23 mouse cellular contexts compared by ENCODE assay signal in genomic region chr5:127297461-127297860, GRCm38 (mm10). TPM values are rescaled to one million over a fixed set of nuclear protein-coding genes. Genes with fewer than 3 reads are reported as not detected.
DNase-seq lines count a peak whose midpoint lies in the region; ATAC-seq lines count a peak whose summit lies in the region.
"Had no signal": no experiment of that assay in that cellular context is flagged by ENCODE, and none has a peak within 500 bp of the region (broad histone marks: within the 10 kb centered on the region; RNA-seq: fewer than 3 reads in every experiment).

No protein-coding gene starts in this region.

- peak; percentile 58 for ATAC-seq in midbrain, embryonic 11.5 days (ENCODE audit: low FRiP score)
- ATAC-seq in midbrain, embryonic 13.5 days = no peak
- ATAC-seq: CD4-positive, CD25-positive, alpha-beta regulatory T cell, adult 4 months; forebrain, embryonic 14.5 days had no signal

- no peaks in the 10 kb centered on the region; the same call in 1 of the 2 replicates for H3K9me3 ChIP-seq in midbrain, embryonic 11.5 days (ENCODE audit: control insufficient read depth, low read length)
- no peaks in the 10 kb centered on the region for H3K9me3 ChIP-seq in midbrain, embryonic 13.5 days
- H3K9me3 ChIP-seq in limb, embryonic 10.5 days (replicated peaks) = no peaks in the 10 kb centered on the region
- H3K9me3 ChIP-seq: heart, embryonic 15.5 days; hindbrain, embryonic 15.5 days had no signal

- H3K27ac ChIP-seq in midbrain, embryonic 11.5 days (ENCODE audit: low read depth, low read length) = peak overlapping the region; percentile 23
- H3K27ac ChIP-seq in midbrain, embryonic 13.5 days = no peak overlapping the region
- H3K27ac ChIP-seq in limb, embryonic 10.5 days = peak overlapping the region; percentile 31; the same call in 1 of the 2 replicates
- H3K27ac ChIP-seq: heart, embryonic 15.5 days; hindbrain, embryonic 15.5 days had no signal

- 5% methylated on average over 5 of the region's 5 CpGs for WGBS in midbrain, embryonic 11.5 days
- 10% methylated on average over 5 of the region's 5 CpGs for WGBS in midbrain, embryonic 13.5 days
- 40% methylated on average over 5 of the region's 5 CpGs for WGBS in limb, embryonic 10.5 days

- H3K4me3 ChIP-seq in midbrain, embryonic 11.5 days (ENCODE audit: low read depth, low read length) = no peak overlapping the region
- no peak overlapping the region for H3K4me3 ChIP-seq in midbrain, embryonic 13.5 days (replicated peaks)
- H3K4me3 ChIP-seq in limb, embryonic 10.5 days = no peak overlapping the region
- H3K4me3 ChIP-seq: heart, embryonic 12.5 days; heart, embryonic 15.5 days; hindbrain, embryonic 15.5 days had no signal

- DNase-seq in heart, adult 11 months = peak; percentile 71
- DNase-seq in heart, adult 8-10 months (ENCODE audit: low spot score) = no peak
- peak; percentile 91 for DNase-seq in midbrain, embryonic 11.5 days (ENCODE audit: low spot score, missing footprints)
- DNase-seq in limb, embryonic 10.5 days (ENCODE audit: low spot score) = no peak
- no peak for DNase-seq in gastrocnemius, postnatal 10 days
- DNase-seq: adrenal gland, adult 2 months; adrenal gland, postnatal 14 days; cerebellum, adult 11 months; cerebellum, adult 2 months; cerebellum, adult 9-11 months; cerebellum, postnatal 25 days; gastrocnemius, postnatal 36 days; heart, postnatal 10 days; heart, postnatal 36 days had no signal

- peaks cover 40% of the 10 kb centered on the region for H3K4me1 ChIP-seq in midbrain, embryonic 11.5 days (ENCODE audit: control insufficient read depth, insufficient read depth, low read length)
- H3K4me1 ChIP-seq in midbrain, embryonic 13.5 days (replicated peaks) = peaks cover 45% of the 10 kb centered on the region
- peaks cover 67% of the 10 kb centered on the region for H3K4me1 ChIP-seq in limb, embryonic 10.5 days

- no peaks in the 10 kb centered on the region for H3K27me3 ChIP-seq in midbrain, embryonic 11.5 days (ENCODE audit: control insufficient read depth, insufficient read depth, low read length)
- H3K27me3 ChIP-seq in midbrain, embryonic 13.5 days = no peaks in the 10 kb centered on the region
- H3K27me3 ChIP-seq in limb, embryonic 10.5 days (ENCODE audit: low read depth, poor library complexity, severe bottlenecking) = no peaks in the 10 kb centered on the region
- H3K27me3 ChIP-seq: heart, embryonic 12.5 days; heart, embryonic 15.5 days; hindbrain, embryonic 15.5 days had no signal

- H3K9ac ChIP-seq in midbrain, embryonic 11.5 days (ENCODE audit: low read length) = no peak overlapping the region
- no peak overlapping the region for H3K9ac ChIP-seq in midbrain, embryonic 13.5 days (replicated peaks)
- H3K9ac ChIP-seq: heart, embryonic 12.5 days; heart, embryonic 15.5 days; hindbrain, embryonic 15.5 days had no signal

- H3K4me2 ChIP-seq in midbrain, embryonic 11.5 days = no peak overlapping the region
- no peak overlapping the region for H3K4me2 ChIP-seq in midbrain, embryonic 13.5 days (replicated peaks)
- H3K4me2 ChIP-seq: heart, embryonic 12.5 days; heart, embryonic 15.5 days; hindbrain, embryonic 15.5 days had no signal

- no peaks in the 10 kb centered on the region for H3K36me3 ChIP-seq in midbrain, embryonic 11.5 days (ENCODE audit: control insufficient read depth, insufficient read depth, low read length)
- H3K36me3 ChIP-seq in midbrain, embryonic 13.5 days = no peaks in the 10 kb centered on the region
- peaks cover 20% of the 10 kb centered on the region; the same call in 1 of the 2 replicates for H3K36me3 ChIP-seq in limb, embryonic 10.5 days
- H3K36me3 ChIP-seq: heart, embryonic 12.5 days; heart, embryonic 15.5 days; hindbrain, embryonic 15.5 days had no signal

RNA-seq across cellular contexts. Expression of gene Tmem132c, which starts 55.9 kb away (rescaled TPM):
- under 1 TPM; 0.06 to 0.30 (median 0.20) TPM for total RNA-seq in heart, adult 8-10 months (2022)
- 15.0 and 16.3 TPM in 2 replicates for polyA plus RNA-seq in midbrain, embryonic 11.5 days (2014; fragmentation: Nextera tagmentation; extraction: Ambion mirVana)
- polyA plus RNA-seq in midbrain, embryonic 13.5 days (2015; fragmentation: Nextera tagmentation; extraction: Ambion mirVana) = 10.1 and 11.2 TPM in 2 replicates
- polyA plus RNA-seq in limb, embryonic 10.5 days (2016; fragmentation: Nextera tagmentation; extraction: Ambion mirVana) = 40.4 and 44.7 TPM in 2 replicates
- total RNA-seq in gastrocnemius, postnatal 10 days (2021) = under 1 TPM; 0.68 to 0.97 TPM
- total RNA-seq: common myeloid progenitor, adult 5-6 weeks; granulocyte monocyte progenitor cell, adult 5-6 weeks; MEL had no signal
- polyA plus RNA-seq: CD4-positive, CD25-positive, alpha-beta regulatory T cell, adult 4 months had no signal

Comparison
In these comparisons a context has a peak if more than half of its experiments do, and no peak if none do; other contexts are left out.
1. DNase-seq: peak in heart, adult 11 months (single experiment) and midbrain, embryonic 11.5 days (single experiment); none in heart, adult 8-10 months (single experiment), limb, embryonic 10.5 days (single experiment) and gastrocnemius, postnatal 10 days (single experiment).